Mouse (Mus musculus): ENCODE data around the gene Hnrnpc.

DNA sequence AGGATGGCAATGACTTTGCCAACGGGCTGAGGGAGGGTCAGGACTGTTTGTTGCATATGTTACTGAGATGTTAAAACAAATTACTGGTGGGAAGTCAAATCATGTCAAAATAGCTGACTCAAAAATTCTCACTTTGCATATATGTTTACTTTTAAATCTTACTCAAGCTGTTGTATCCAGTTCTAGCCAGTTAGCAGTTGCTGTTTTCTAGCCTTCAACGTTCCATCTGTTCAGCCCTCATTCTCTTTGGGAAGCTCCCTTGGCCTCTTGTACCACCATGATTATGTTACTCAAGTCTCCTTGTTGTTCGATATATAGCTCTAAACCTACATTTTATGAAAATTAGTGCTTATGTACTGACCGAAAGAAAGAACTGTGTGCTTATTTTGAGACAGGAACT is 77.5 kb downstream of the Hnrnpc start:
- TF ChIP-seq POLR2A (IDR thresholded peaks at IDR 0.05; ENCODE audit: borderline replicate concordance, extremely low read depth, low read depth, low read length) = no peak
- no peak for TF ChIP-seq CTCF (IDR thresholded peaks at IDR 0.05; ENCODE audit: insufficient read depth, low read length)

All from lung, adult 2 months (tissue).